In genomic region chr1:107975626-107976335, GRCm38 (mm10) we compare ENCODE assay signal across 17 mouse cellular contexts.
DNase-seq lines count a peak whose midpoint lies in the region; ATAC-seq and TF ChIP-seq lines count a peak whose summit lies in the region.
"Had no signal": no experiment of that assay in that cellular context is flagged by ENCODE, and none has a peak within 500 bp of the region (broad histone marks: within the 10 kb centered on the region; RNA-seq: fewer than 3 reads in every experiment).

No protein-coding gene starts in this region.

- H3K9me3 ChIP-seq in forebrain, postnatal 0 days (ENCODE audit: low read length): no peaks in the 10 kb centered on the region
- no peaks in the 10 kb centered on the region for H3K9me3 ChIP-seq in midbrain, embryonic 15.5 days
- H3K9me3 ChIP-seq: embryonic facial prominence, embryonic 13.5 days; heart, embryonic 12.5 days; liver, embryonic 13.5 days; lung, embryonic 15.5 days had no signal

- 0 out of 2 replicates have a peak, but pooled peaks have one; percentile 23 for ATAC-seq in forebrain, postnatal 0 days
- peak; percentile 57 for ATAC-seq in midbrain, embryonic 15.5 days (replicated peaks)
- no peak for ATAC-seq in activated CD4-positive, CD25-positive, alpha-beta regulatory T cell, adult 4 months
- ATAC-seq: intestine, postnatal 0 days had no signal

- H3K36me3 ChIP-seq in forebrain, postnatal 0 days (ENCODE audit: insufficient read depth): no peaks in the 10 kb centered on the region
- H3K36me3 ChIP-seq in midbrain, embryonic 15.5 days (replicated peaks): no peaks in the 10 kb centered on the region
- H3K36me3 ChIP-seq: embryonic facial prominence, embryonic 13.5 days; heart, embryonic 12.5 days; liver, embryonic 13.5 days; lung, embryonic 15.5 days had no signal

- DNase-seq in cerebellum, postnatal 14 days: peak; percentile 3 to 10
- DNase-seq in cerebellum, adult 11 months: no peak
- DNase-seq in kidney, postnatal 10 days: peak; percentile 13
- no peak for DNase-seq in kidney, postnatal 14 days
- DNase-seq in forebrain, postnatal 0 days: no peak
- no peak for DNase-seq in heart, adult 18-20 months
- DNase-seq: adrenal gland, postnatal 36 days; cerebellum, adult 9-10 months; liver, embryonic 13.5 days had no signal

- H3K27ac ChIP-seq in forebrain, postnatal 0 days (ENCODE audit: low read depth, low read length): no peak overlapping the region
- H3K27ac ChIP-seq in midbrain, embryonic 15.5 days: no peak overlapping the region
- H3K27ac ChIP-seq: embryonic facial prominence, embryonic 13.5 days; layer of hippocampus, adult 2 months; liver, embryonic 13.5 days; lung, embryonic 15.5 days had no signal

- no peak for TF ChIP-seq CTCF in forebrain, postnatal 0 days (IDR thresholded peaks at IDR 0.05; ENCODE audit: low read depth)

- H3K27me3 ChIP-seq in forebrain, postnatal 0 days (ENCODE audit: insufficient read depth, low read length): no peaks in the 10 kb centered on the region
- H3K27me3 ChIP-seq in midbrain, embryonic 15.5 days (replicated peaks): no peaks in the 10 kb centered on the region
- H3K27me3 ChIP-seq: CH12.LX; embryonic facial prominence, embryonic 13.5 days; heart, embryonic 12.5 days; liver, embryonic 13.5 days; lung, embryonic 15.5 days had no signal

- no peak overlapping the region for H3K9ac ChIP-seq in forebrain, postnatal 0 days
- no peak overlapping the region for H3K9ac ChIP-seq in midbrain, embryonic 15.5 days
- H3K9ac ChIP-seq: embryonic facial prominence, embryonic 13.5 days; heart, embryonic 12.5 days; liver, embryonic 13.5 days; lung, embryonic 15.5 days had no signal

- no peak overlapping the region for H3K4me3 ChIP-seq in forebrain, postnatal 0 days (ENCODE audit: low read depth, low read length)
- no peak overlapping the region for H3K4me3 ChIP-seq in midbrain, embryonic 15.5 days
- H3K4me3 ChIP-seq: embryonic facial prominence, embryonic 13.5 days; heart, embryonic 12.5 days; layer of hippocampus, adult 2 months; liver, embryonic 13.5 days; lung, embryonic 15.5 days had no signal

- H3K4me2 ChIP-seq in forebrain, postnatal 0 days (ENCODE audit: low read depth): no peak overlapping the region
- H3K4me2 ChIP-seq in midbrain, embryonic 15.5 days: no peak overlapping the region
- H3K4me2 ChIP-seq: embryonic facial prominence, embryonic 13.5 days; heart, embryonic 12.5 days; liver, embryonic 13.5 days; lung, embryonic 15.5 days had no signal

- H3K4me1 ChIP-seq in forebrain, postnatal 0 days (ENCODE audit: insufficient read depth): no peaks in the 10 kb centered on the region
- H3K4me1 ChIP-seq in midbrain, embryonic 15.5 days: peaks cover 5% of the 10 kb centered on the region; the same call in 1 of the 2 replicates
- H3K4me1 ChIP-seq: embryonic facial prominence, embryonic 13.5 days; heart, embryonic 12.5 days; liver, embryonic 13.5 days; lung, embryonic 15.5 days had no signal

- 8% methylated on average over 8 of the region's 8 CpGs for WGBS in forebrain, postnatal 0 days
- 16% methylated on average over 8 of the region's 8 CpGs for WGBS in midbrain, embryonic 15.5 days

Comparison
In these comparisons a context has a peak if more than half of its experiments do, and no peak if none do; other contexts are left out.
1. DNase-seq: peak in cerebellum, postnatal 14 days (2 of 2) and kidney, postnatal 10 days (single experiment); none in cerebellum, adult 11 months (single experiment), kidney, postnatal 14 days (single experiment), forebrain, postnatal 0 days (single experiment) and heart, adult 18-20 months (0 of 2).